Mouse (Mus musculus): ENCODE data around the gene Kif6.

GRCm38 (mm10) chr17:49690607-49691454 is 75.9 kb downstream of the Kif6 start:
- TF ChIP-seq POLR2A (IDR thresholded peaks at IDR 0.05; ENCODE audit: insufficient read depth, low read depth, low read length) (no peak), CTCF (IDR thresholded peaks at IDR 0.05; ENCODE audit: insufficient read depth, low read depth, low read length) (no peak)
